Mouse (Mus musculus): Measurements from ENCODE around the gene Ankar. TPM values are rescaled to one million over a fixed set of nuclear protein-coding genes. Genes with fewer than 3 reads are reported as not detected.

The Ankar gene
- polyA plus RNA-seq, 1 experiment from 2014 or later: not detected

DNA sequence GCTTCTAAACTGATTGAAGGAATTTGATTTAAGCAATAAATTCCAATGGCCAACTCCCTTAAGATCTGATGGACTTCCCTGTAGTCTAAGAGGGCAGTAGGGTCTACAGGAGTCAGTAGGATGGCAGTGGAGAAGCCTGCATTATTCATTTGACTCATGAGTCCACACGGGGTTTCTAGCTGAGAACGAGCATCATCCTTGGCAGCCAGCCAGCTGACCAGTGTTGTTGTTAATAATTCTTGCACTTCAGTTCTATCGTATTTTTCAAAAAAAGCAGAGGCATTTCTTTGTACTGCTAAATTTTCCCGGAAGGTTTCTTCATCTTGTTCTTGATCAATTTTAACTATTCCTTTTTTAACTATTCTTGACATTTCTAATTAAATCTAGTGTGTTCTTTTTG, 1.7 kb downstream of the Ankar start:
- Histone ChIP-seq H3K4me2 (replicated peaks) (no peak overlapping the region), H3K27ac (replicated peaks) (no peak overlapping the region), H3K36me3 (no peaks in the 10 kb centered on the region), H3K27me3 (no peaks in the 10 kb centered on the region), H3K4me1 (no peaks in the 10 kb centered on the region), H3K9me3 (no peaks in the 10 kb centered on the region), H3K4me3 (no peak overlapping the region), H3K9ac (replicated peaks) (no peak overlapping the region)
- no peak for ATAC-seq (replicated peaks)
- WGBS: 46% methylated on average over 4 of the region's 4 CpGs

DNA sequence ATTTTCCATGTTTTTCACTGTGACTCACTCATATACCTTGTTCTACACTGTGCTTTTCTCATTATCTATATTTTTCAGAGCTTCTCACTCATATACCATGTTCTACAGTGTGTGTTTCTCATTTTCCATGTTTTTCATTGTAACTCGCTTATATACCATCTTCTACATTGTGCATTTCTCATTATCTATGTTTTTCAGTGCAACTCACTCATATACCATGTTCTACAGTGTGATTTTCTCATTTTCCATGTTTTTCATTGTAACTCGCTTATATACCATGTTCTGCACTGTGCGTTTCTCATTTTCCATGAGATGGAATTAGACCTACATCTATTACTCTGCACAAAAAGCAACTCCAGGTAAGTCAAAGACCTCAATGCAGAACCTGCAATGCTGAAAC, 4.1 kb downstream of the Ankar start:
- Histone ChIP-seq H3K27me3 (no peaks in the 10 kb centered on the region), H3K36me3 (no peaks in the 10 kb centered on the region), H3K9ac (replicated peaks) (no peak overlapping the region), H3K27ac (replicated peaks) (no peak overlapping the region), H3K4me1 (no peaks in the 10 kb centered on the region), H3K4me3 (no peak overlapping the region), H3K9me3 (no peaks in the 10 kb centered on the region), H3K4me2 (replicated peaks) (no peak overlapping the region)
- WGBS: 52% methylated on average over 3 of the region's 3 CpGs
- ATAC-seq (replicated peaks): no peak

DNA sequence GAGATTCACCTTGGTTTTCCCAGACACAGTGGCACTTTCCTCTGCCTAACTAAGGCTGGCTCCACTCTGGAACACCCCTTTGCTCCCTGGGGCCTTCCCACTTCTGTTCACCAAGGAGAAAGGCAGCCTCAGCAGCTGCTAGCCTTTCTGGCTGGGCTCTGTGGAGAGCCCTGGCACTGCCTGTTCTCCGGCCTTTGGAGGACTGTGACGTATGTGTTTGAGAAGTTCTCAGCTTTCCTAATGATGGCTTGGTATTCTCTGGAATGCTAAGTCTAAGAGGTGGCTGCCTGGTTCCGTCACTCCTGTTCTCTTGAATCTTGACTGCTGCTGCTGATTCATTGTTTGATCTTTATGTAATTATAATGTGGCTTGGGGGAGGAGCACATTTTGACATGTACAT, 27.3 kb downstream of the Ankar start:
- no peak overlapping the region for H3K4me2 ChIP-seq (replicated peaks)
- H3K9me3 ChIP-seq: no peaks in the 10 kb centered on the region
- H3K27me3 ChIP-seq: no peaks in the 10 kb centered on the region
- WGBS: 34% methylated on average over 3 of the region's 3 CpGs
- no peak overlapping the region for H3K27ac ChIP-seq (replicated peaks)
- ATAC-seq (replicated peaks): no peak
- H3K4me3 ChIP-seq: no peak overlapping the region
- H3K9ac ChIP-seq (replicated peaks): no peak overlapping the region
- H3K4me1 ChIP-seq: no peaks in the 10 kb centered on the region
- no peaks in the 10 kb centered on the region for H3K36me3 ChIP-seq

DNA sequence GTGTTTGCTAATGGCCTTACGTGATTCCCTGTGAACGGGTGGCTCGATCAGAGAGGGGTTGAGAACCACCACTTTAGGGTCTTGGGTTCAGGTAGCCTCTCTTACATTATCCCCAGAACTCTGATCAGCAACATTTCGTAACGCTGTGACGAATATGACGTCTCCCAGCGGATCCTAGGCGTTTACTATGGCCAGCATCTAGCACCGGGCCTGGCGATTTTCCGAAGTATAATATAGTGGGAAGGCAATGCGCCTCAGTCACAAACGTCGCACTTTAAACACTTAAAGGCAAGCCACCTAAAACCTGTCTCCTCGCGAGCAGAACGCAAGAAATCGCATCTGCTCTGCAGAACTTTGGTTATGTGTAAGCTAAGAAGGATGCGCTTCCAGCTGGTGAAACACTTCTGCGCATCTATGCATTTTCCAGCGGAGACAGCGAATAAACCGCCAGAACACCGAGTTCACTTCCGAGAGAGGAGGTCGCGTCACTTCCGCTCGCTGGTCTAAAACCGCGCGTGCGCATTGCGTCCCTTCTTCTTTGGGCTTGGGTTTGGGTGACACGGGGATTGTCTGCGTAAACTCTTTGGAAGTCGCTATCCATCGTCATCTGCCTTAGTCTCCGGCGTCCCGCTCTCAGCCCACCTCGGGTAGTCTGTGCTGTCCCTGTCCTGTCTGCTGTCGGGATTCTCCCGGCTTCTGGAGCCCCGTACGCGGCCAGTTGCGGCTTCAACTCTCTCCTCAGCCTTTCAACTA, 59.5 kb downstream of the Ankar start:
- Histone ChIP-seq H3K9me3 (no peaks in the 10 kb centered on the region), H3K9ac (replicated peaks) (peak overlapping the region; percentile 7; the same call in 1 of the 2 replicates), H3K27me3 (no peaks in the 10 kb centered on the region), H3K36me3 (no peaks in the 10 kb centered on the region), H3K27ac (replicated peaks) (0 out of 2 replicates have a peak overlapping the region, but pooled peaks have one; percentile 32), H3K4me2 (replicated peaks) (peak overlapping the region; percentile 55), H3K4me3 (peak overlapping the region; percentile 39), H3K4me1 (no peaks in the 10 kb centered on the region)
- WGBS: 40% methylated on average over 49 of the region's 49 CpGs
- ATAC-seq (replicated peaks): peak; percentile 88

DNA sequence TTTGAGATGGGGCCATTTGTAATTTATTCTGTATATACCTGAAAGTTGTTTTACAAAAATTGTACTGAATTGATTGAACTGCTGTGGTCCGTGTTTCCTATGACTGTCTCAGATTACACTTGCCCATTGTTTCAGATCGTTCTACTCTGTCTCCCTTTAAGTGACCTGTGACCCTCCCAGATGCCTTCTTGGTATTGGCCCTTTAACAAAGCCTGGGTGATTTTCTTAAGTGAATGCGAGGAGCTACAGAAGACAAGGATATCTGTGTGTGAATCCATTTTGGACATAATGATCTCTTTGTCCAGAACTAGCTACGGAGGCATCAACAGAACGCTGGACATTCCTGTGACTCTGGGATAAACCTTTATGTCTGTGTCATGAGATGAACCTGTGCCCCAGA, 65.2 kb downstream of the Ankar start:
- Histone ChIP-seq H3K9me3 (no peaks in the 10 kb centered on the region), H3K36me3 (peaks cover 29% of the 10 kb centered on the region), H3K4me1 (no peaks in the 10 kb centered on the region), H3K4me2 (replicated peaks) (no peak overlapping the region), H3K27ac (replicated peaks) (no peak overlapping the region), H3K9ac (replicated peaks) (no peak overlapping the region), H3K4me3 (no peak overlapping the region), H3K27me3 (no peaks in the 10 kb centered on the region)
- no peak for ATAC-seq (replicated peaks)
- 37% methylated on average over 5 of the region's 5 CpGs for WGBS

DNA sequence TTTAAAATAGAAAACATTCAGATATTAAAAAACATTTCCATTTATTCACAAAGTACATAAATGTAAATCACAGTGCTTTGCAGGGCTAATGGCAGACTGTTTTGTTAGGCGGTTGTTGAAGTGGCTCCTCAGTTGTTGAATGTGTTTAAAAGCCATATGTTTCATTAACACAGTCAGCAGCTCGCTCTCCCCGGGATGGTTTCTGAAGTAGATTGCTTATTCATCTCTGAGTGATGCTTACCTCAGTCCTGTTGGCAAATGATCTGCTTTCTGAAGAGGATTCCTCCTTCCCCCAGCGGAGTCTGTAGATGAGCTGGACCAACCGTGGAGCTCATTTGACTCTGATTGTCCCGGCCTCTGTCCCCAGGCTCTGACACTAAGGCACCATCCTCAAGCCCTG, 88.2 kb downstream of the Ankar start:
- no peak for ATAC-seq (replicated peaks)

DNA sequence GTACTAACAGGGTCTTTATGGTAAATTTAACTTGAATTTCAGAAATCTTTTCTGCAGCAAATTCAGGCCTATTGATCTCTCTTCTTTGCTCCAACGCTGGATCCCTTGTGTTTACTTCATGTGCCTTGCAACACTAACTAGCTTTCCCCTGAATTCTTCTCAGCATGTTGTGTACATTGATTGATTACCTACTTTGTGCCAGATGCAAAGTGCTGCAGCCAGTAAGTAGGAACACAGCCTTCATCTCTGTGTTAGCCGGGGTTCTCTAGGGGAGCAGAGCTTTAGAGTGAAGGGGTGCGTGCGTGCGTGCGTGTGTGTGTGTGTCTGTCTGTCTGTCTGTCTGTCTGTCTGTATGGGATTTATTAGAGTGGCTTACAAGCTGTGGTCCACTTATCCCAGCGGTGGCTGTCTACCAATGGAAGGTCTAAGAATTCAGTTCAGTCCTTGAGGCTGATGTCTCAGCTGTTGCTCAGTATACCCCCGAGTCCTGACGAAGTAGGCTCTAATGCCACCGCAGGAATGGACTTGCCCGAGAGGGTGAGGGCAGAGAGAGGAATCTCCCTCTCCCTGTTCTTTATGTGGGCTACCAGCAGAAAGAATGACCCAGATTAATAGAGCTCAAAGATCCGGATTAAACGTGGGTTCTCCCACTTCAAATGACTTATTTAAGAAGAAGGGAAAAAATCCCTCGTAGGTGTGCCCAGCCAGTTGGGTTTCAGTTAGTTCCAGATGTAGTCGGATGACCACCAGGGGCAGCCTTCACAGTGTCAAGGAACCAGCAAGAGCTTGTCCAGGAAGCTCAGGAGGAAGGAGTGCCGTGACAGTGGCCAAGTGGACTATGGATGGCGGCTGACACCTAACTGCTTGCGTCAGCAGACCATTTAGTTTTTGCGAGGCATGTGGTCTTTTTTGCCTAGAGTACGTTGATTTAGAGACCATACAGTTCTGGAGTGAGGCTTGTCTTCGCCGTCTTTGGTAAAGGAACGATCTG, 90.2 kb downstream of the Ankar start:
- Histone ChIP-seq H3K4me1 (no peaks in the 10 kb centered on the region), H3K4me3 (no peak overlapping the region), H3K9me3 (no peaks in the 10 kb centered on the region), H3K9ac (replicated peaks) (no peak overlapping the region), H3K27ac (replicated peaks) (no peak overlapping the region), H3K4me2 (replicated peaks) (no peak overlapping the region), H3K27me3 (no peaks in the 10 kb centered on the region), H3K36me3 (peaks cover 60% of the 10 kb centered on the region)
- no peak for ATAC-seq (replicated peaks)
- 85% methylated on average over 23 of the region's 23 CpGs for WGBS

More for the DNA sequence above, 88.2 kb downstream of the Ankar start:
- no peak overlapping the region for H3K4me3 ChIP-seq
- no peaks in the 10 kb centered on the region for H3K9me3 ChIP-seq
- H3K4me1 ChIP-seq: no peaks in the 10 kb centered on the region
- no peak overlapping the region for H3K27ac ChIP-seq (replicated peaks)
- WGBS: 74% methylated on average over 6 of the region's 6 CpGs
- no peak overlapping the region for H3K9ac ChIP-seq (replicated peaks)
- no peak overlapping the region for H3K4me2 ChIP-seq (replicated peaks)
- no peaks in the 10 kb centered on the region for H3K27me3 ChIP-seq
- H3K36me3 ChIP-seq: peaks cover 71% of the 10 kb centered on the region

DNA sequence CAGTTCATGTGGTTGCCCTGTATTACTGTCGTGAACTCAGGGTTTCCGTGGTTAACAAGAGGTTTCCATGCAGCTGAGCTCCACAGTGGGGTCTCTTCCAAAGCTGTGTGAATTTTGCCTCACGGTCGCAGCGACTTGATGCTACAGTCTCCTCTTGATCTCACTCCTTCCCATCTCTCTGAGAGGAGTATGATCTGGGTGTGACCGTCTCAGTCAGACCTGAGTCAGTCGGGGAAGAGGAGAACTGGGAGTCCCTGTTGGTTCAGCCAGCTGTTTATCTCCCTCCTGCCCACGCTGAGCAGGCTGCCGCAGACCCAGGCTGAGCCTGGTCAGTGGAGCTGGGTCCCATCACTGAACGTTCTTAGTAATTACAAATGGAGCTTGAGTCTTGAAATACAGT, 91.2 kb downstream of the Ankar start:
- H3K27ac ChIP-seq (replicated peaks): no peak overlapping the region
- H3K9me3 ChIP-seq: no peaks in the 10 kb centered on the region
- no peak overlapping the region for H3K4me3 ChIP-seq
- H3K36me3 ChIP-seq: peaks cover 49% of the 10 kb centered on the region
- H3K4me2 ChIP-seq (replicated peaks): no peak overlapping the region
- H3K4me1 ChIP-seq: no peaks in the 10 kb centered on the region
- 89% methylated on average over 10 of the region's 10 CpGs for WGBS
- H3K27me3 ChIP-seq: no peaks in the 10 kb centered on the region
- ATAC-seq (replicated peaks): no peak
- H3K9ac ChIP-seq (replicated peaks): no peak overlapping the region

DNA sequence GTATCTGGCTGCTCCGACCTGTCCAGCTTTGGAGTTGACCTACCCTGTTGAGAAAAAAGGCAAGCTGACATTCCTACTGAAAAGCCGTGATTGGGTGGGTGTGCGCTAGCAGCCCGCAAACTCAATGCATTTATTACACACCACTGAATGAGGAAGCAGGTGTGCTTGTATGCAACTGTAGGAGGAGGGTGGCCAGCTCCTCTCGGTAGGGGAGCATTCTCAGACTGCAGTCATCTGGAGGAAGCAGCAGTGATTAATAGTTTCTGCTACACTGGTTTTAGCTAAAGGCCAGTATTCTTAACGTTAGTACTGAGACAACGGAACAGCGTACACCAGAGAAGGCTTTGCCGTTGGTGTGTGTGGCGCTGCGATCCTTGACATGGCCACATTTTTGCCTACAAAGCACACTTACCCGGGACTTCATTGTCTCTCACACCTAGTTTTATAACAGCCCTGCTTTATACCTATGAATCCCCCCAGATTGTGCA, 94.1 kb downstream of the Ankar start:
- Histone ChIP-seq H3K9me3 (no peaks in the 10 kb centered on the region), H3K9ac (replicated peaks) (no peak overlapping the region), H3K36me3 (peaks cover 35% of the 10 kb centered on the region), H3K4me3 (no peak overlapping the region), H3K27ac (replicated peaks) (no peak overlapping the region; the same call in 1 of the 2 replicates), H3K4me2 (replicated peaks) (no peak overlapping the region), H3K4me1 (no peaks in the 10 kb centered on the region), H3K27me3 (no peaks in the 10 kb centered on the region)
- 55% methylated on average over 12 of the region's 12 CpGs for WGBS
- ATAC-seq (replicated peaks): no peak

DNA sequence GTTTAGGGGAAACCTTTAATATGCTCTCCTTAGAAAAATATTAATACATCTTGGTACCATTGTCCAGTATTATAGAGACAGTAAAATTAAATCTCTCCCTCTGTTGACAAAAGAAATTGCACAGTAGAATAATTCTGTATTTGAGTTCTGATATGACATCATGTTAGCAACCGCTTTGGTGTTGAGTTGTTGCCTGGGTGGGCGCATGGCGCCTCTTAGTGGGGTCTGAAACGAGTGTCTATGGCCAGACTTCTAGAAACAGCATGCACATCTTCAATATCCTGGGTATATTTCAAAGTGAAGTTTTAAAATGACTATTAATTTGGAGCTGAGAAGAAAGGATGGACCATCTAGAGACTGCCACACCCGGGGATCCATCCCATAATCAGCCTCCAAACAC, 97.6 kb downstream of the Ankar start:
- no peak overlapping the region for H3K4me3 ChIP-seq

DNA sequence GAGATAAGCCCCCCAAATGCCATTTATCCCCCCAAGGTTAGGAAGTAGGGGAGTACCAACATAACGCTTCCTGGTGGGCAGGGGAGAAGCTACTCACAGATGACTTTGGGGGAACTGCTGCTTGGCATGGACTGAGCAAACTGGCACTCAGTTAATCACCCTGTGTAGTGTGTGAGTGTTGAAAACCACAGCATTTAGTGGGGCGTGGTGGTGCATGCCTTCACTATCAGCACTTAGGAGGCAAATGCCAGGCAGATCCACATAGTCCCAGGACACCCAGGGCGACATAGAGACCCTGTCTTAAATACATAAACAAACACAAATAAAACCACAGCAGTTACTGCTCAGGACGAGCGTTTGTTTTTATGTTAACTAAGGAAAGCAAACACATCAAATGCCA, 98.2 kb downstream of the Ankar start:
- Histone ChIP-seq H3K27me3 (no peaks in the 10 kb centered on the region), H3K4me3 (no peak overlapping the region), H3K27ac (replicated peaks) (no peak overlapping the region), H3K9ac (replicated peaks) (no peak overlapping the region), H3K9me3 (no peaks in the 10 kb centered on the region), H3K36me3 (peaks cover 33% of the 10 kb centered on the region), H3K4me2 (replicated peaks) (no peak overlapping the region), H3K4me1 (peaks cover 9% of the 10 kb centered on the region)
- 87% methylated on average over 5 of the region's 5 CpGs for WGBS
- ATAC-seq (replicated peaks): no peak

More for the DNA sequence above, 97.6 kb downstream of the Ankar start:
- H3K9me3 ChIP-seq: no peaks in the 10 kb centered on the region
- WGBS: 90% methylated on average over 5 of the region's 5 CpGs
- no peak for ATAC-seq (replicated peaks)
- no peak overlapping the region for H3K27ac ChIP-seq (replicated peaks)
- H3K27me3 ChIP-seq: no peaks in the 10 kb centered on the region
- H3K36me3 ChIP-seq: peaks cover 31% of the 10 kb centered on the region
- no peak overlapping the region for H3K4me2 ChIP-seq (replicated peaks)
- H3K9ac ChIP-seq (replicated peaks): no peak overlapping the region
- H3K4me1 ChIP-seq: peaks cover 9% of the 10 kb centered on the region

DNA sequence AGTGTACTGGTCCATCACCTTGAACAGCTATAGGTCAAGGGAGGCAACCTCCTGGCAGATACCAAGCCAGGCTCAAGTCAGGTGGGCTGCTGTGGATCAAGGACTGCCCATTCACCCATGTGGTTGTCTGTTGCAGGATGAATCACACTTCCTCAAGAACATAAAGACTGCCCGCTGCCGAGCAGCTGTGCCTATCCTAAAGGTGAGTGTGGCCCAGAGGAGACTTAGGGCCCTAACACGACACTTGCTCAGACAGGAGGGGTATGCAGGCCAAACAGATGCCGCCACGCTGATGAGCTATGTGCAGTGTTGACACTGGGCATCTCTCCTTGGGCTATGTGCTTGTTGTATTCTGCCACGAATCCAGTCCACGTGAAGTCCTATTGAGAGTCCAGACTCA, 99.1 kb downstream of the Ankar start:
- WGBS: 91% methylated on average over 7 of the region's 7 CpGs
- Histone ChIP-seq H3K27me3 (no peaks in the 10 kb centered on the region), H3K27ac (replicated peaks) (no peak overlapping the region), H3K4me1 (peaks cover 9% of the 10 kb centered on the region), H3K36me3 (peaks cover 39% of the 10 kb centered on the region), H3K9me3 (no peaks in the 10 kb centered on the region), H3K9ac (replicated peaks) (no peak overlapping the region), H3K4me3 (no peak overlapping the region), H3K4me2 (replicated peaks) (no peak overlapping the region)
- ATAC-seq (replicated peaks): no peak; the same call in 1 of the 2 replicates

All from forebrain, embryonic 15.5 days (tissue).